Mouse (Mus musculus): ENCODE measurements around the gene Serinc3. TPM values are rescaled to one million over a fixed set of nuclear protein-coding genes. Genes with fewer than 3 reads are reported as not detected.

Serinc3 gene
- polyA plus RNA-seq, 1 experiment from 2014 or later, result 46.2 TPM

DNA sequence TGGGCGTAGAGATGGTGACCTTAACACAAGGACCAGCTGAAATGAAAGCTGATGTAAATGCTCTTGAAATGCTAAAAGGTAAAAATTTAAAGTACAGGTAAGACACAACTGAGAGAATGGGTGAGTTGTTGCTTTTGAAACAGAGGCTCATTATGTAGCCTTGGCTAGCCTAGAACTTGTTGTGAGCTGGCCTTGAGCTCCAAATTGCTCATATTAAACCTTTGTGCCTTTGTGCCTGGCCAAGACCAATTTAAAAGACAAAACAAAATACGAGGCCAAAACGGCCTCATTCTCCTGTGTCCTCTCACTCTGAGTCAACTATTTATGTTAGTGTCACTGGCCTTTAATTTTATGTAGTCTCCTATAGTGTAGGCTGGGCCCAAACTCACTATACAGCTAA, 42.0 kb upstream of the Serinc3 start:
- 65% methylated on average over 3 of the region's 3 CpGs for WGBS
- no peaks in the 10 kb centered on the region for H3K9me3 ChIP-seq (ENCODE audit: control insufficient read depth, low read depth, low read length)
- no peak for ATAC-seq (ENCODE audit: insufficient number of reproducible peaks, insufficient read depth, low FRiP score, low read depth)
- no peak overlapping the region for H3K4me3 ChIP-seq (ENCODE audit: low read depth, low read length)
- H3K4me1 ChIP-seq (ENCODE audit: control insufficient read depth, insufficient read depth, low read length), result peaks cover 22% of the 10 kb centered on the region
- H3K27ac ChIP-seq (ENCODE audit: low read length), result no peak overlapping the region
- H3K4me2 ChIP-seq (replicated peaks; ENCODE audit: low read depth, low read length), result no peak overlapping the region
- H3K36me3 ChIP-seq (ENCODE audit: control insufficient read depth, insufficient read depth, low read length), result no peaks in the 10 kb centered on the region
- no peaks in the 10 kb centered on the region for H3K27me3 ChIP-seq (ENCODE audit: control insufficient read depth, insufficient read depth, low read length)
- H3K9ac ChIP-seq (replicated peaks; ENCODE audit: low read depth, low read length), result no peak overlapping the region

DNA sequence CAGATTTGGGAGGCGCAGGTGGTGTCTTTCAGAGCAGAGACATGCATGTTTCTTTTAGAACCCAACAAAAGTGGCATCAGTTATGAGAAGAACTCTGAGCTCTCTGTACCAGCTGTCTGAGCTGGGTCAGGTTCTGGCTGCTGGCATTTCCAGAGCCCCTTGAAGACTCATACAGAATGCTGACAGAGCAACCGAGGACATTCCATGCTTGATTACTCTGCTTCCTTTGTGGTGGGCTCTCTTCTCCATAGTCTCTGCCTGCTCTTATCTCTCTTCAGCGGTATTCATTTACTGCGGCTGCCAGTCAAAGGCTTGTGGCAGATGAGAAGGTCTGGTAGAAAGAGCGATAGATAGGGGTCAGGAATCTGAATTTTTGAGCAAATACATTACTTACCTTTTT, 41.3 kb upstream of the Serinc3 start:
- H3K36me3 ChIP-seq (ENCODE audit: control insufficient read depth, insufficient read depth, low read length), result no peaks in the 10 kb centered on the region
- 63% methylated on average over 5 of the region's 5 CpGs for WGBS
- H3K4me3 ChIP-seq (ENCODE audit: low read depth, low read length), result no peak overlapping the region
- H3K9me3 ChIP-seq (ENCODE audit: control insufficient read depth, low read depth, low read length), result no peaks in the 10 kb centered on the region
- H3K9ac ChIP-seq (replicated peaks; ENCODE audit: low read depth, low read length), result no peak overlapping the region
- H3K27me3 ChIP-seq (ENCODE audit: control insufficient read depth, insufficient read depth, low read length), result no peaks in the 10 kb centered on the region
- 0 out of 2 replicates have a peak overlapping the region, but pooled peaks have one; percentile 7 for H3K4me2 ChIP-seq (replicated peaks; ENCODE audit: low read depth, low read length)
- ATAC-seq (ENCODE audit: insufficient number of reproducible peaks, insufficient read depth, low FRiP score, low read depth), result no peak
- H3K27ac ChIP-seq (ENCODE audit: low read length), result peak overlapping the region; percentile 78; the same call in 1 of the 2 replicates
- peaks cover 20% of the 10 kb centered on the region for H3K4me1 ChIP-seq (ENCODE audit: control insufficient read depth, insufficient read depth, low read length)

DNA sequence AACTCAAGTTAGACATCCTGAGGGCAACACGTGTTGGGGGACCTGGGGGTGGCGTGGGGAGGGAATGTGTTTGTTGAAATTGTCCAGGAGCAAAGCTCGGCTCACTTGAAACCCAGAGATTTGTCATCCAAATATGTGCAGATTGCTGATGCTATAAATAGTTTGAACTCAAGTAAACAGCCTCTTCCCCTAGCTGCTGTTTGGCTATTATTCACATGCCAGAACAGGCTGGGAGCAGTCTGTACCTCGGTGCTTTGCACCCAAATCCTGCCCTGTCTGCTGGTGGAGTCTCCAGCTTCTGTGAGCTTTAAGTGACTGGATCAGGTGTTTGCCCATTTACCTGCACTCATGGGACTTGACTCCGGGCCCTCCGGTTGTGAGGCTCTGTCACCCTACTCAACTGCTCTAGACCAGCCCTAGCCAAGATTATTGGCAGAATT, 40.9 kb upstream of the Serinc3 start:
- H3K4me3 ChIP-seq (ENCODE audit: low read depth, low read length), result no peak overlapping the region
- H3K4me2 ChIP-seq (replicated peaks; ENCODE audit: low read depth, low read length), result 0 out of 2 replicates have a peak overlapping the region, but pooled peaks have one; percentile 7
- H3K9me3 ChIP-seq (ENCODE audit: control insufficient read depth, low read depth, low read length), result no peaks in the 10 kb centered on the region
- H3K4me1 ChIP-seq (ENCODE audit: control insufficient read depth, insufficient read depth, low read length), result peaks cover 20% of the 10 kb centered on the region
- no peaks in the 10 kb centered on the region for H3K36me3 ChIP-seq (ENCODE audit: control insufficient read depth, insufficient read depth, low read length)
- peak overlapping the region; percentile 78; the same call in 1 of the 2 replicates for H3K27ac ChIP-seq (ENCODE audit: low read length)
- H3K27me3 ChIP-seq (ENCODE audit: control insufficient read depth, insufficient read depth, low read length), result no peaks in the 10 kb centered on the region
- WGBS, result 27% methylated on average over 6 of the region's 6 CpGs
- no peak overlapping the region for H3K9ac ChIP-seq (replicated peaks; ENCODE audit: low read depth, low read length)
- ATAC-seq (ENCODE audit: insufficient number of reproducible peaks, insufficient read depth, low FRiP score, low read depth), result no peak; the same call in 1 of the 2 replicates

DNA sequence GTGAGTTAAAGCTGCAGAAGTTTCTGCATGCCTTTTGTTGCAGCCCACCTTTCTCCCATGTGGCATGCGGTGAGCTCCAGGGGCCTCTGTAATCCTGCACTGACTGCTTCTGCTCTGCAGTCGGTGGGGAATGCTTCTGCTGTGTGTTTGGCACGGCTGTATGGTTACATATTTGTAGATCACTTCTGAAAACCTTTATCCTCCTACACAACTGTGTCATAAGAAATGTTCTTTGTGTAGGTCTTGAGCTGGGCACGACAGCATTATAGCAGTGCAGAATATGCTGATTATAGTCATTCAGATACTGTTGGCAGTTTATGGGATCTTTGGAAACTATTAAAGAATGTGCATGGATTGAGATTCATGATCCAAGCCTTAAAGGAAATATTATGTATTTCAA, 40.4 kb upstream of the Serinc3 start:
- H3K4me2 ChIP-seq (replicated peaks; ENCODE audit: low read depth, low read length), result no peak overlapping the region
- 21% methylated on average over 4 of the region's 4 CpGs for WGBS
- ATAC-seq (ENCODE audit: insufficient number of reproducible peaks, insufficient read depth, low FRiP score, low read depth), result no peak

DNA sequence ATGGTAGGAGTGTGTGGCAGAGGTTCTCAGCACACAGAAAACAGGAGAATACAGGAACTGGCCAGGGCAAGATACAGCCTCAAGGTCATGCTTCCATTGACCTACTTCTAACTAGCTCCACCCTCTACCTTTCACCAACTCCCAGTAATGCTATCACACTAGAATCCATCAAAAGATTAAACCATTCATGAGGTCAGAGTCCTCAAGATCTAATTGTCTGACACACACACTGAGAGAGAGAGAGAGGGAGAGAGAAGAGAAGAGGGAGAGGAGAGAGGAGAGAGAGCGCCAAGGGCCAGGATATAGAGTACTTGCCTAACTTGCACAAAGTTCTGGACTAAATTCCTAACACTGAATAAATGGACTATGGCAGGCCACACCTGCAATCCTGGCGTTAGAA, 37.4 kb upstream of the Serinc3 start:
- no peaks in the 10 kb centered on the region for H3K27me3 ChIP-seq (ENCODE audit: control insufficient read depth, insufficient read depth, low read length)
- 80% methylated on average over 2 of the region's 2 CpGs for WGBS
- no peak overlapping the region for H3K4me2 ChIP-seq (replicated peaks; ENCODE audit: low read depth, low read length)
- no peak overlapping the region for H3K9ac ChIP-seq (replicated peaks; ENCODE audit: low read depth, low read length)
- H3K27ac ChIP-seq (ENCODE audit: low read length), result no peak overlapping the region
- no peaks in the 10 kb centered on the region for H3K36me3 ChIP-seq (ENCODE audit: control insufficient read depth, insufficient read depth, low read length)
- no peak overlapping the region for H3K4me3 ChIP-seq (ENCODE audit: low read depth, low read length)
- H3K4me1 ChIP-seq (ENCODE audit: control insufficient read depth, insufficient read depth, low read length), result peaks cover 20% of the 10 kb centered on the region
- H3K9me3 ChIP-seq (ENCODE audit: control insufficient read depth, low read depth, low read length), result no peaks in the 10 kb centered on the region
- no peak for ATAC-seq (ENCODE audit: insufficient number of reproducible peaks, insufficient read depth, low FRiP score, low read depth)

More for the DNA sequence above, 40.4 kb upstream of the Serinc3 start:
- Histone ChIP-seq H3K9me3 (ENCODE audit: control insufficient read depth, low read depth, low read length) (no peaks in the 10 kb centered on the region), H3K9ac (replicated peaks; ENCODE audit: low read depth, low read length) (no peak overlapping the region), H3K4me1 (ENCODE audit: control insufficient read depth, insufficient read depth, low read length) (peaks cover 20% of the 10 kb centered on the region), H3K4me3 (ENCODE audit: low read depth, low read length) (no peak overlapping the region), H3K27me3 (ENCODE audit: control insufficient read depth, insufficient read depth, low read length) (no peaks in the 10 kb centered on the region), H3K27ac (ENCODE audit: low read length) (peak overlapping the region; percentile 64; the same call in 1 of the 2 replicates), H3K36me3 (ENCODE audit: control insufficient read depth, insufficient read depth, low read length) (no peaks in the 10 kb centered on the region)

DNA sequence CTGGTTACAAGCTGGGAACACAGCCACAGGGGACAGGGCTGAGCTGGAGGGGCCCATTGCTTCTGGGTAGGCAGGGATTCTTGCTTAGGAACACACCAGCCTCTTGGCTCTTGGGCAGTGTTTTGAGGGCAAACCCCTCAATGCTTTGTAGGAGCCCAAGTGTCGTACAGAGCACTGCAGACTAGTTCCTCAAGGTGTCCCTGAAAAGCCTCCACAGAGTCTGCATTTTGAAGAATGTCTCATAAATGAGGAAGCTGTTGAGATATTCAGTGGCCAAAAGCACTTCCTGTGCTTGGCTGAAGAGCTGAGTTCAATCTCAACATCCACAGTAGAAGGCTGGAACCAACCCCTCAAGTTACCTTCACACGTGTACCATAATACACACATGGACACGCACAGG, 31.8 kb upstream of the Serinc3 start:
- H3K9me3 ChIP-seq (ENCODE audit: control insufficient read depth, low read depth, low read length), result no peaks in the 10 kb centered on the region
- H3K36me3 ChIP-seq (ENCODE audit: control insufficient read depth, insufficient read depth, low read length), result no peaks in the 10 kb centered on the region
- H3K4me3 ChIP-seq (ENCODE audit: low read depth, low read length), result no peak overlapping the region
- no peaks in the 10 kb centered on the region for H3K27me3 ChIP-seq (ENCODE audit: control insufficient read depth, insufficient read depth, low read length)
- peaks cover 32% of the 10 kb centered on the region for H3K4me1 ChIP-seq (ENCODE audit: control insufficient read depth, insufficient read depth, low read length)
- peak overlapping the region; percentile 21; the same call in 1 of the 2 replicates for H3K27ac ChIP-seq (ENCODE audit: low read length)
- H3K9ac ChIP-seq (replicated peaks; ENCODE audit: low read depth, low read length), result no peak overlapping the region
- 86% methylated on average over 3 of the region's 3 CpGs for WGBS
- no peak for ATAC-seq (ENCODE audit: insufficient number of reproducible peaks, insufficient read depth, low FRiP score, low read depth)
- H3K4me2 ChIP-seq (replicated peaks; ENCODE audit: low read depth, low read length), result no peak overlapping the region

DNA sequence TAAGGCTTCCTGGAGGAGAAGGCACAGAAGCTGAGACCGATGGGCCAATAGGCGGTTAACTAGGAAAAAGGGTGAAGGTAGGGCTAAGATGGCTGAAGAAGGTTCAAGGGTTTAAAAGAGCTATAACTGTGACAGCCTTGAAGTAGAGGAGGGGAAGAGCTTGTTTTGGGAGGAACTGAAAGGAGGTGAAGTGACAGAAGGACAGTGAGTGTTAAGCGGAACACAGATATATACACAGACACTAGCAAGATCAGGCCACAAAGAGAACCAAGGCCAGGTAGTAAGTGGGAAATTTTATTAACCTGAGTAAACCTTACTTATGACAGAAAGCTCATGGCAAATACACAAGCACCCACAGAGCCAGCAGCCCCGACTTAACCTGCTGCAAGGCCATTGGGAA, 31.4 kb upstream of the Serinc3 start:
- WGBS, result 86% methylated on average over 4 of the region's 4 CpGs
- H3K4me1 ChIP-seq (ENCODE audit: control insufficient read depth, insufficient read depth, low read length), result peaks cover 32% of the 10 kb centered on the region
- no peaks in the 10 kb centered on the region for H3K36me3 ChIP-seq (ENCODE audit: control insufficient read depth, insufficient read depth, low read length)
- H3K9ac ChIP-seq (replicated peaks; ENCODE audit: low read depth, low read length), result no peak overlapping the region
- peak overlapping the region; percentile 84 for H3K27ac ChIP-seq (ENCODE audit: low read length)
- ATAC-seq (ENCODE audit: insufficient number of reproducible peaks, insufficient read depth, low FRiP score, low read depth), result no peak
- H3K4me2 ChIP-seq (replicated peaks; ENCODE audit: low read depth, low read length), result no peak overlapping the region
- no peaks in the 10 kb centered on the region for H3K27me3 ChIP-seq (ENCODE audit: control insufficient read depth, insufficient read depth, low read length)
- no peak overlapping the region for H3K4me3 ChIP-seq (ENCODE audit: low read depth, low read length)
- no peaks in the 10 kb centered on the region for H3K9me3 ChIP-seq (ENCODE audit: control insufficient read depth, low read depth, low read length)

DNA sequence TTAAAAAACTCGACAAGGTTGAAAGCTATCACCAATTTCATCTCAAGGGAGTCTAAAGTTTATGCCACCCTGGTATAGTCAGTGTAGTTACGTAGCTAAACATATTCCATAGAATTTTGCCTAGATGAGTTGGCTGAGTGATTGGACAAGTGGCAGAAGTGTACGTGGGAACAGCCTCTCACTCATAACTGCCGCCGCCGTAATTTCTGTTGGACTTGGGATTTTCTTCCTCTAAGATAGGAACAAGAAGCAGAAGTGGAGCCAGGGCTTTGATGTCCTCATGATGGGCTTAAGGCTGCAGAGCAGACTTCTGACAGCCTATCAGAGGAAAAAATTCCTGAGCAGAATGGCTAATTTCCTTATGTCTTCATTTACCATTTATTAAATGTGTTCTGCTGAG, 30.7 kb upstream of the Serinc3 start:
- Histone ChIP-seq H3K4me1 (ENCODE audit: control insufficient read depth, insufficient read depth, low read length) (peaks cover 32% of the 10 kb centered on the region), H3K9me3 (ENCODE audit: control insufficient read depth, low read depth, low read length) (no peaks in the 10 kb centered on the region), H3K27me3 (ENCODE audit: control insufficient read depth, insufficient read depth, low read length) (no peaks in the 10 kb centered on the region), H3K4me3 (ENCODE audit: low read depth, low read length) (no peak overlapping the region), H3K36me3 (ENCODE audit: control insufficient read depth, insufficient read depth, low read length) (no peaks in the 10 kb centered on the region), H3K27ac (ENCODE audit: low read length) (peak overlapping the region; percentile 84), H3K4me2 (replicated peaks; ENCODE audit: low read depth, low read length) (peak overlapping the region; percentile 8; the same call in 1 of the 2 replicates), H3K9ac (replicated peaks; ENCODE audit: low read depth, low read length) (no peak overlapping the region)
- no peak for ATAC-seq (ENCODE audit: insufficient number of reproducible peaks, insufficient read depth, low FRiP score, low read depth)
- WGBS, result 29% methylated on average over 6 of the region's 6 CpGs

DNA sequence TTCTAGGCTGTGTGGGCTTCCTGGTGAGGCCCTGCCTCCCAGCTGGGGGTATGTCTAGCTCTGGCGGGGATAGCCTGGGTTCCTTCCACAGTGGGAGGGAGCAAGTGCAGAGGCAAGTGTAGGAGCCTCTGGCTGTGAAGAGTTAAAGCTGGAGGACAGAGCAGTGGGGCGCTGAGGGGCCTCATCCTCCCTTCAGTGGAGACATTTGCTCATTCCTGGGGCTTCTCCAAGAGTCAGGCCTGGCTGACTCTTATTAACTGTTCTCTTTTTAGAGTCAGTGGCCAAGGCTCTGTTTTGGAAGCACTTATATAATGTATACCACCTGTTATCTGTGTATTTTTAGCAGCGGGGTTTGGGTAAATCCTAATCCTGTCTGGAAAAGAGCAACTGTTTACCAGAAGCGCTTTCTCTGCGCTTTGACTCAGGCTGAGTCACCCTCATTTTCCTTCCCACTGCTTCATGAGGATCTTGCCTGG, 30.3 kb upstream of the Serinc3 start:
- no peaks in the 10 kb centered on the region for H3K27me3 ChIP-seq (ENCODE audit: control insufficient read depth, insufficient read depth, low read length)
- no peak overlapping the region for H3K4me3 ChIP-seq (ENCODE audit: low read depth, low read length)
- peak overlapping the region; percentile 16; the same call in 1 of the 2 replicates for H3K4me2 ChIP-seq (replicated peaks; ENCODE audit: low read depth, low read length)
- peaks cover 32% of the 10 kb centered on the region for H3K4me1 ChIP-seq (ENCODE audit: control insufficient read depth, insufficient read depth, low read length)
- peak overlapping the region; percentile 84 for H3K27ac ChIP-seq (ENCODE audit: low read length)
- WGBS, result 23% methylated on average over 5 of the region's 5 CpGs
- ATAC-seq (ENCODE audit: insufficient number of reproducible peaks, insufficient read depth, low FRiP score, low read depth), result peak; percentile 84
- H3K9me3 ChIP-seq (ENCODE audit: control insufficient read depth, low read depth, low read length), result no peaks in the 10 kb centered on the region
- no peaks in the 10 kb centered on the region for H3K36me3 ChIP-seq (ENCODE audit: control insufficient read depth, insufficient read depth, low read length)
- no peak overlapping the region for H3K9ac ChIP-seq (replicated peaks; ENCODE audit: low read depth, low read length)

Data from stomach, embryonic 14.5 days (tissue).